Mouse (Mus musculus) lung, adult 2 months (tissue): ENCODE results near the gene Fbxo27. TPM values are rescaled to one million over a fixed set of nuclear protein-coding genes. Genes with fewer than 3 reads are reported as not detected.
A peak's percentile ranks its signal among the peaks of the same experiment; 100 is the strongest.
"Not testable (repeated sequence)": the region's sequence is repeated elsewhere in the genome, so short reads cannot be mapped to it uniquely, and the experiment has no call there.

Experiments used
- DNase-seq: peaks from one replicate; pipeline ENCODE4 v3.0.0; 2022
- H3K4me1 ChIP-seq: fragments of 200-500 bp; 2 replicates; pipeline ENCODE4 v1.6.1; 2011; ENCODE audit warnings: low read length; ENCODE audit not compliant: control insufficient read depth, insufficient read depth
- H3K4me3 ChIP-seq: fragments of 200-500 bp; replicated peaks from 2 replicates; pipeline ENCODE3; 2011; ENCODE audit warnings: low read depth, mild to moderate bottlenecking, control low read depth, low read length; ENCODE audit errors: extremely low read depth
- CTCF ChIP-seq: fragments of 200-500 bp; IDR thresholded peaks from 2 replicates; pipeline ENCODE4 v1.5.1; 2011; ENCODE audit warnings: mild to moderate bottlenecking, low read length, control low read depth; ENCODE audit not compliant: insufficient read depth
- POLR2A ChIP-seq: fragments of 200-500 bp; IDR thresholded peaks from 2 replicates; pipeline ENCODE4 v1.6.1; 2011; ENCODE audit warnings: low read depth, mild to moderate bottlenecking, control low read depth, low read length, borderline replicate concordance; ENCODE audit errors: extremely low read depth
- WGBS: fragments of 180-500 bp; shearing (Covaris S2); methylation state at CpG from one replicate; pipeline ENCODE4 v1.1.7; 2018; 5-methylcytosine and 5-hydroxymethylcytosine counted together
- polyA plus RNA-seq: library from polyadenylated mRNA; depleted of rRNA; stranded (reverse); fragments of >200 nt; gene quantifications from 2 replicates; pipeline ENCODE4 v1.2.3, GENCODE M21; 2012; rRNA removed

Gene Fbxo27
- polyA plus RNA-seq: 3.7 and 3.8 TPM in 2 replicates

- H3K4me1 ChIP-seq: no peaks in the 10 kb centered on the region; the same call in 1 of the 2 replicates
- peak; percentile 18 for DNase-seq
- peak within 1 kb of the TSS; percentile 49 for H3K4me3 ChIP-seq
- TF ChIP-seq CTCF (no peak), POLR2A (no peak)
- 42% methylated on average over 30 of the region's 30 CpGs for WGBS
Measured at GRCm38 (mm10) chr7:28692545-28693320, at the start of gene Fbxo27. Fbxo27 (plus strand) TSS chr7:28692849.

GRCm38 (mm10) chr7:28645366-28645765 is 47.3 kb upstream of the Fbxo27 start:
- no peak for DNase-seq
- Histone ChIP-seq H3K4me1 (no peaks in the 10 kb centered on the region), H3K4me3 (no peak overlapping the region)
- TF ChIP-seq CTCF: no peak
- no peak for TF ChIP-seq POLR2A
- WGBS: 77% methylated on average over 6 of the region's 6 CpGs

- 78% methylated on average over 2 of the region's 2 CpGs for WGBS
Measured at GRCm38 (mm10) chr7:28645947-28646475, 46.6 kb upstream of the Fbxo27 start.

DNA sequence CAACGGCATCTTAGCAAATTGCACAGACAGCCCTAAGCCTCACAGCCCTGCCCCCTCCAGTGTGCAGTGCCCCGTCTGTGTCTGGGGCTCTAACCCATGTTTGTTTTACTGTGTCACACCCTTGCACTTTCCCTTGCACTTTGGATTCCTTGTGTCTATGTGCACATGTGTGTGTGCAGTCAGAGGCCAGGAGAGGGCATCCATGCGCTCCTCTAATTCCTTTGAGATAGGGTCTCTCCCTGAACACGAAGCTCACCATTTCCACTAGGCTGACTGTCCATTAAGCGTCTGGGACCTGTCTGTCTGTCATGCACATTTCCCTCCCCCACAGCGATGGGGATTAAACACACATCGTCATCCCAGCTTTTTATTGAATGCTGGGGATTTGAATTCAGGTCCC is 45.6 kb upstream of the Fbxo27 start:
- no peak overlapping the region for H3K4me3 ChIP-seq
- DNase-seq: no peak
- no peaks in the 10 kb centered on the region for H3K4me1 ChIP-seq
- 37% methylated on average over 7 of the region's 7 CpGs for WGBS
- no peak for TF ChIP-seq POLR2A
- TF ChIP-seq CTCF: peak; percentile 32; the same call in 1 of the 2 replicates

More at GRCm38 (mm10) chr7:28645947-28646475, 46.6 kb upstream of the Fbxo27 start:
- no peak for DNase-seq
- H3K4me1 ChIP-seq: no peaks in the 10 kb centered on the region
- no peak overlapping the region for H3K4me3 ChIP-seq
- TF ChIP-seq CTCF (no peak), POLR2A (no peak)

DNA sequence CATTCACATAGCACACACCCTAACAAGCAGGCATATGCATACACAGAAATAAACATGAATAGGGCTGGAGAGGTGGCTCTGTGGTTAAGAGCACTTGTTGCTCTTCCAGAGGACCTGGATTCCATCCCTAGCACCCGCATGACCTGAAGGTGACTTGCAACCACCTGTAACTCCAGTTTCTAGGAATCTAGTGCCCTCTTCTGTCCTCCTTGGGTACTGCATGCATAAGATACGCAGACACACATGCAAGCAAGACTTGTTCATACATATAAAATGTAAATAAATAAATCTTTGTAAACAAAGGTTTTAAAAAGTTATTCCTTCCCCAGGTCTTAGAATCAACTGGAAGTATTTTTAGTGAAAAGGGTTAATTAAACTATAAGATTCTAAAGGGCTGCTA is 41.5 kb upstream of the Fbxo27 start:
- no peak overlapping the region for H3K4me3 ChIP-seq
- TF ChIP-seq POLR2A (no peak), CTCF (no peak)
- 85% methylated on average over 2 of the region's 2 CpGs for WGBS
- H3K4me1 ChIP-seq: no peaks in the 10 kb centered on the region
- DNase-seq: no peak

- WGBS: 53% methylated on average over 4 of the region's 4 CpGs
- no peaks in the 10 kb centered on the region for H3K4me1 ChIP-seq
- H3K4me3 ChIP-seq: no peak overlapping the region
- TF ChIP-seq CTCF (no peak), POLR2A (no peak)
- no peak for DNase-seq
Measured at GRCm38 (mm10) chr7:28656430-28656829, 36.2 kb upstream of the Fbxo27 start.

GRCm38 (mm10) chr7:28665620-28666579 is 26.7 kb upstream of the Fbxo27 start:
- TF ChIP-seq CTCF (no peak), POLR2A (no peak)
- H3K4me1 ChIP-seq: no peaks in the 10 kb centered on the region
- no peak for DNase-seq
- H3K4me3 ChIP-seq: no peak overlapping the region
- 15% methylated on average over 15 of the region's 15 CpGs for WGBS

- WGBS: 32% methylated on average over 4 of the region's 4 CpGs
- Histone ChIP-seq H3K4me1 (no peaks in the 10 kb centered on the region), H3K4me3 (no peak overlapping the region)
- TF ChIP-seq POLR2A (no peak), CTCF (no peak)
- no peak for DNase-seq
Measured at GRCm38 (mm10) chr7:28671172-28671571, 21.5 kb upstream of the Fbxo27 start.

- TF ChIP-seq CTCF (no peak), POLR2A (no peak)
- WGBS: 85% methylated on average over 5 of the region's 5 CpGs
Measured at GRCm38 (mm10) chr7:28672276-28672675, 20.4 kb upstream of the Fbxo27 start.

DNA sequence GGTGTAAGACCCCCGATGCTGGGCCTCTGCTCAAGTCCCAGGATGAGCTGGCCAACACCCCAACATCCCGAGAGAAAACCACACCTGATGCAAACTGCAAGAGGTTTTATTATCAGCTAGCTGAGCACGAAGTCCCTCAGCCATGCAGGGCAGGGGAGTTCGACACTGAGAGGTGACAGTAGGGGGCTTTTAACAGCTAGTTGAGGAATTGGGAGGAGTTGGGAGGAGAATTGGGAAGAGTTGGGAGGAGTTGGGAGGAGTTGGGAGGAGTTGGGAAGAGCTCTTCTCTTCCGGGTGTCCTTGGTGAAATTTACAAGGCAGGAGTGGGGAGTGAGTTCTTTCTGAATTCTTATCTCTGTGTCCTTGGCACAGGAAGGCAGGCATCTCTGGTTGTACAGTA is 19.9 kb upstream of the Fbxo27 start:
- 63% methylated on average over 5 of the region's 5 CpGs for WGBS
- H3K4me3 ChIP-seq, DNase-seq, H3K4me1 ChIP-seq: not testable (repeated sequence)

More at GRCm38 (mm10) chr7:28672276-28672675, 20.4 kb upstream of the Fbxo27 start:
- no peaks in the 10 kb centered on the region for H3K4me1 ChIP-seq
- no peak for DNase-seq
- no peak overlapping the region for H3K4me3 ChIP-seq
